Mouse (Mus musculus) E14TG2a.4 (cell line): ENCODE results near the gene Gm20390.

Source experiments
- H3K27me3 ChIP-seq: 2 replicates; pipeline ENCODE4 v1.6.1; 2014; ENCODE audit warnings: low read length, control low read depth; ENCODE audit not compliant: insufficient read depth
- H3K36me3 ChIP-seq: 2 replicates; pipeline ENCODE4 v1.6.1; 2014; ENCODE audit warnings: low read length, control low read depth; ENCODE audit not compliant: insufficient read depth
- H3K4me1 ChIP-seq: replicated peaks from 2 replicates; pipeline ENCODE4 v1.6.1; 2014; ENCODE audit warnings: low read depth, low read length, control low read depth
- H3K4me3 ChIP-seq: replicated peaks from 2 replicates; pipeline ENCODE4 v1.5.1; 2014; ENCODE audit warnings: mild to moderate bottlenecking, low read length
- H3K9me3 ChIP-seq: 2 replicates; pipeline ENCODE4 v1.6.1; 2014; ENCODE audit warnings: low read length, control low read depth
- CTCF ChIP-seq: conservative IDR thresholded peaks from 2 replicates; pipeline ENCODE4 v1.5.1; 2014; ENCODE audit warnings: low read length
- NANOG ChIP-seq: IDR thresholded peaks from 2 replicates; pipeline ENCODE4 v1.6.1; 2014; ENCODE audit warnings: borderline replicate concordance, low read length, mixed read lengths
- POU5F1 ChIP-seq: IDR thresholded peaks from 2 replicates; pipeline ENCODE4 v1.6.1; 2014; ENCODE audit warnings: low read length, borderline replicate concordance

The Gm20390 gene

GRCm38 (mm10) chr11:93968005-93968847, at the start of gene Gm20390, which contains the start of gene Nme1:
Gene Gm20390 (minus strand): TSS chr11:93968293.
Gene Nme1 (minus strand): TSS chr11:93968521.
- TF ChIP-seq CTCF (no peak), NANOG (no peak), POU5F1 (peak; percentile 17; the same call in 1 of the 2 replicates)
- Histone ChIP-seq H3K36me3 (peaks cover 30% of the 10 kb centered on the region), H3K4me3 (peak within 1 kb of the TSS; percentile 93), H3K27me3 (no peaks in the 10 kb centered on the region), H3K4me1 (peaks cover 72% of the 10 kb centered on the region), H3K9me3 (peaks cover 12% of the 10 kb centered on the region; the same call in 1 of the 2 replicates)

DNA sequence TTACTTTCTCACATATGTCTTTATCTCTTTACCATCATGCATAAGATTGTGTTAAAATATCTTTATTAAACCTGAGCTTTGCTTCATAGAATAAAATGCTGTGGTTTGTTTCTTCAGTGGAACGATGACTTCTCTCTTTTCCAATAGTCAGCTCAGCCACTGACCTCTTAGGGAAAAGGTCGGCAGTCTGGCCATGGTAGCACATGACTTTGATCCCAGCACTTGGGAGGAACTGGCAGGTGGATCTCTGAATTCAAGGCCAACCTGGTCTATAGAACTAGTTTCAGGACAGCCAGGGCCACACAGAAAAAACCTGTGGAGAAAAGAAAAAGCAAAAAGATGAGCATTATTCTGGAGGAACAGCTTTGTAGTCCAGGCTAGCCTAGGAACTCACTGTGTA, 35.3 kb upstream of the Gm20390 start:
- Histone ChIP-seq H3K36me3 (no peaks in the 10 kb centered on the region), H3K4me1 (no peaks in the 10 kb centered on the region), H3K27me3 (no peaks in the 10 kb centered on the region), H3K9me3 (no peaks in the 10 kb centered on the region), H3K4me3 (no peak overlapping the region)
- TF ChIP-seq NANOG: no peak
- TF ChIP-seq POU5F1: no peak
- no peak for TF ChIP-seq CTCF

- H3K36me3 ChIP-seq: no peaks in the 10 kb centered on the region
- no peaks in the 10 kb centered on the region for H3K9me3 ChIP-seq
- peaks cover 26% of the 10 kb centered on the region for H3K4me1 ChIP-seq
- no peaks in the 10 kb centered on the region for H3K27me3 ChIP-seq
- TF ChIP-seq CTCF: no peak
- no peak overlapping the region for H3K4me3 ChIP-seq
Observed at GRCm38 (mm10) chr11:93999276-93999675, 31.2 kb upstream of the Gm20390 start.

- H3K4me1 ChIP-seq: peaks cover 27% of the 10 kb centered on the region
- H3K36me3 ChIP-seq: no peaks in the 10 kb centered on the region
- no peaks in the 10 kb centered on the region for H3K27me3 ChIP-seq
- H3K9me3 ChIP-seq: no peaks in the 10 kb centered on the region
- TF ChIP-seq NANOG (no peak), CTCF (no peak), POU5F1 (no peak)
- H3K4me3 ChIP-seq: peak overlapping the region; percentile 96
Observed at GRCm38 (mm10) chr11:93997141-93997775, 29.2 kb upstream of the Gm20390 start.

GRCm38 (mm10) chr11:93996306-93997140, 28.4 kb upstream of the Gm20390 start:
- peaks cover 27% of the 10 kb centered on the region for H3K4me1 ChIP-seq
- H3K36me3 ChIP-seq: no peaks in the 10 kb centered on the region
- no peak for TF ChIP-seq CTCF
- TF ChIP-seq NANOG: no peak
- TF ChIP-seq POU5F1: no peak
- H3K9me3 ChIP-seq: peaks cover 5% of the 10 kb centered on the region; the same call in 1 of the 2 replicates
- peak overlapping the region; percentile 96 for H3K4me3 ChIP-seq
- H3K27me3 ChIP-seq: no peaks in the 10 kb centered on the region

DNA sequence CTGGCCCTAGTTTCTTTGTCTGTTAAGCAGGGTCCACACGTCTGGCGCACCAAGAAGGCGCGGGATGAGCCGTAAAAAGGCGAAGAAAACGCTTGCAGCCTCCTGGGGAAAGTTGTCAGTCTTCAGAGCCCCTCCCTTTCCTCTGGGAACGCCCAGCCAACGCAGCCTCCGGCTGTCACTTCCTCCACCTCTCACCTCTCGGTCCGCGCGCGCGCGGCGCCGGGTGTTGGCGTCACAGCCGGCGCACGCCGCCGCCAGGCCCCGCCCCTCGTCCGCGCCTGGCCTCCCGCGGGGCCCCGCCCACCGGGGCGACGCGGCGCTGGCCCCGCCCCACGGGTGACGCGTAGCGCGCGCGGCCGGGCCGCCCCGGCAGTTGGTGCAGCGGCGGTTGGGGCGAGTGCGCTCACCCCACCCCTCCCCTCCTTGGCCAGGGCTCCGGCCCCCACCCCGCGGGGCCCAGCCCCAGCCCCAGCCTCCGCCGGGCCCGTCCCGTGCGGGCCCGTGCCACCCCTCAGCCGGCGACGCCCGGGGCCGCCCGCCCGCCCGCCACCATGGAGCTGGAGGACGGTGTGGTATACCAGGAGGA, 27.7 kb upstream of the Gm20390 start, which contains the start of gene Spag9:
Spag9 (plus strand) TSS at position 372 of the 586 bp plus-strand sequence.
- Histone ChIP-seq H3K36me3 (no peaks in the 10 kb centered on the region), H3K4me1 (peaks cover 27% of the 10 kb centered on the region), H3K9me3 (peaks cover 8% of the 10 kb centered on the region; the same call in 1 of the 2 replicates), H3K27me3 (no peaks in the 10 kb centered on the region), H3K4me3 (peak within 1 kb of the TSS; percentile 96)
- TF ChIP-seq CTCF (no peak), POU5F1 (no peak), NANOG (no peak)

- Histone ChIP-seq H3K27me3 (no peaks in the 10 kb centered on the region), H3K4me1 (peaks cover 27% of the 10 kb centered on the region), H3K36me3 (no peaks in the 10 kb centered on the region), H3K9me3 (peaks cover 10% of the 10 kb centered on the region), H3K4me3 (peak overlapping the region; percentile 96)
- TF ChIP-seq NANOG (no peak), CTCF (no peak), POU5F1 (no peak)
Observed at GRCm38 (mm10) chr11:93995111-93995719, 27.1 kb upstream of the Gm20390 start.
